8 mouse cellular contexts compared by ENCODE assay signal in the genomic region with DNA sequence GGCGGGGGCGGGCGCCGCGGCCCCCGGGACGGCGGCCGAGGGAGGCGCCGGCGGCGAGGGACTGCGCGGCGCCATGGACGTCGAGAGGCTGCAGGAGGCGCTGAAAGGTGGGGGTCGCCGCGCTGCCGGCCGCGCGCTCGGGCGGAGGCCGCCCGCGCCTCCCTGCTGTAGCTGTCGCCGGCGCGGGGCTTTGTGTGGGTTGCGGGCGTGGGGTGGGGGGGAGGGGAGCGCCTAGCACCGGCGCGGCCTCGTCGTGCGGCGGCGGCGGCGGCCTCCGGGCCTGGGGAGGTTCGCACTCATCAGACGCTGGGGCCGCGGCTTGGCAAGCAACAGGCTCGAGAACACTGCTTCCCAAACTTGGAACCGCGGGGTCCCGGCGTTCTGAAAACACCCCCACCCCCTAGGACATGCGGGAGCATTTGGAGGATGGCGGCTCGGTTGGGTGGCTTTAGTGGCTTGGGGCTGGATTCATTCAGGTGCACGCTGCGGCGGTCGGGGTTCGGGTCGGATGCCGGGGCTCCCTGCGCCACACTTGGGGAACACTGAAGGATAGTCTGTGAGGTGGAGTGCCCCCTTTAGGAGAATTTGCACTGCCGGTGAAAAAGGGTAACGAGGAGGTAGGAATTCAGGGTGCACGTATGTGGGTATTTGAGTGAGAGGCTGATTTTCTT. TPM values are rescaled to one million over a fixed set of nuclear protein-coding genes. Genes with fewer than 3 reads are reported as not detected.
DNase-seq lines count a peak whose midpoint lies in the region; ATAC-seq and TF ChIP-seq lines count a peak whose summit lies in the region.

No protein-coding gene starts in this region.

- H3K4me1 ChIP-seq in ES-Bruce4 (ENCODE audit: control insufficient read depth, insufficient read depth, low read length), result peaks cover 2% of the 10 kb centered on the region
- peaks cover 40% of the 10 kb centered on the region for H3K4me1 ChIP-seq in forebrain, embryonic 13.5 days
- peaks cover 9% of the 10 kb centered on the region for H3K4me1 ChIP-seq in liver, postnatal 0 days (ENCODE audit: insufficient read depth)
- peaks cover 10% of the 10 kb centered on the region; the same call in 1 of the 2 replicates for H3K4me1 ChIP-seq in neural tube, embryonic 14.5 days (ENCODE audit: control insufficient read depth, insufficient read depth, low read length)

- H3K27me3 ChIP-seq in ES-Bruce4 (ENCODE audit: control insufficient read depth, insufficient read depth, low read length, poor library complexity, severe bottlenecking), result no peaks in the 10 kb centered on the region
- no peaks in the 10 kb centered on the region for H3K27me3 ChIP-seq in forebrain, embryonic 13.5 days
- H3K27me3 ChIP-seq in liver, postnatal 0 days (ENCODE audit: insufficient read depth, low read length), result no peaks in the 10 kb centered on the region
- no peaks in the 10 kb centered on the region for H3K27me3 ChIP-seq in neural tube, embryonic 14.5 days (ENCODE audit: control insufficient read depth, insufficient read depth, low read length)

- under 1% methylated on average over 28 of the region's 72 CpGs for WGBS in forebrain, embryonic 13.5 days
- 2% methylated on average over 36 of the region's 72 CpGs for WGBS in liver, postnatal 0 days (ENCODE audit: insufficient replicate concordance)
- WGBS in neural tube, embryonic 14.5 days, result 0% methylated on average over 40 of the region's 72 CpGs

- DNase-seq in heart, postnatal 10 days, result peak; percentile 59 to 60
- peak; percentile 62 for DNase-seq in layer of hippocampus, adult 11-12 months (ENCODE audit: low spot score)
- DNase-seq in liver, postnatal 0 days, result peak; percentile 66
- peak; percentile 66 for DNase-seq in testis, postnatal 14 days (ENCODE audit: low spot score)

- H3K4me3 ChIP-seq in ES-Bruce4 (ENCODE audit: low read depth, low read length), result peak overlapping the region; percentile 100
- peak overlapping the region; percentile 87 for H3K4me3 ChIP-seq in forebrain, embryonic 13.5 days
- H3K4me3 ChIP-seq in liver, postnatal 0 days (ENCODE audit: low read depth, low read length), result peak overlapping the region; percentile 93
- peak overlapping the region; percentile 79 for H3K4me3 ChIP-seq in neural tube, embryonic 14.5 days (ENCODE audit: low read depth, low read length)

- no peak for TF ChIP-seq EP300 in ES-Bruce4 (IDR thresholded peaks at IDR 0.05; ENCODE audit: insufficient read depth, low read depth, low read length)
- TF ChIP-seq EP300 in liver, postnatal 0 days (IDR thresholded peaks at IDR 0.05; ENCODE audit: low read depth), result no peak

- peak; percentile 60 for ATAC-seq in cerebellum, adult (ENCODE audit: insufficient number of reproducible peaks, low FRiP score, low TSS enrichment)
- peak; percentile 90 for ATAC-seq in forebrain, embryonic 13.5 days
- ATAC-seq in liver, postnatal 0 days, result peak; percentile 85
- peak; percentile 92 for ATAC-seq in neural tube, embryonic 14.5 days (ENCODE audit: low read depth)

- peak overlapping the region; percentile 68 for H3K4me2 ChIP-seq in forebrain, embryonic 13.5 days
- H3K4me2 ChIP-seq in liver, postnatal 0 days (ENCODE audit: low read depth, low read length), result peak overlapping the region; percentile 87
- peak overlapping the region; percentile 55 for H3K4me2 ChIP-seq in neural tube, embryonic 14.5 days (ENCODE audit: low read depth, low read length)

- peak overlapping the region; percentile 100 for H3K9ac ChIP-seq in ES-Bruce4 (ENCODE audit: low read depth, poor library complexity, severe bottlenecking)
- peak overlapping the region; percentile 85 for H3K9ac ChIP-seq in forebrain, embryonic 13.5 days
- peak overlapping the region; percentile 83 for H3K9ac ChIP-seq in liver, postnatal 0 days (replicated peaks)
- H3K9ac ChIP-seq in neural tube, embryonic 14.5 days (replicated peaks; ENCODE audit: low read depth, low read length), result peak overlapping the region; percentile 74

- no peaks in the 10 kb centered on the region; the same call in 1 of the 2 replicates for H3K9me3 ChIP-seq in ES-Bruce4 (replicated peaks; ENCODE audit: control insufficient read depth, insufficient read depth, low read length, poor library complexity, severe bottlenecking)
- H3K9me3 ChIP-seq in forebrain, embryonic 13.5 days (replicated peaks), result no peaks in the 10 kb centered on the region
- H3K9me3 ChIP-seq in liver, postnatal 0 days (ENCODE audit: low read length), result no peaks in the 10 kb centered on the region
- no peaks in the 10 kb centered on the region for H3K9me3 ChIP-seq in neural tube, embryonic 14.5 days (ENCODE audit: control insufficient read depth, low read length)

- peaks cover 38% of the 10 kb centered on the region for H3K36me3 ChIP-seq in ES-Bruce4 (ENCODE audit: control insufficient read depth, insufficient read depth, low read length, poor library complexity, severe bottlenecking)
- peaks cover 37% of the 10 kb centered on the region for H3K36me3 ChIP-seq in forebrain, embryonic 13.5 days (ENCODE audit: poor library complexity, severe bottlenecking)
- peaks cover 24% of the 10 kb centered on the region for H3K36me3 ChIP-seq in liver, postnatal 0 days (replicated peaks; ENCODE audit: insufficient read depth, low read length)
- peaks cover 12% of the 10 kb centered on the region; the same call in 1 of the 2 replicates for H3K36me3 ChIP-seq in neural tube, embryonic 14.5 days (ENCODE audit: control insufficient read depth, insufficient read depth, low read length)

- intact Hi-C loops in heart, postnatal 10 days (cut with DNase I), result loop anchor here (10.0 kb wide), 1 partner anchor 549 kb away; a partner anchor contains a TSS

- H3K27ac ChIP-seq in ES-Bruce4 (ENCODE audit: insufficient read depth, low read length), result peak overlapping the region; percentile 83
- H3K27ac ChIP-seq in forebrain, embryonic 13.5 days, result peak overlapping the region; percentile 90
- peak overlapping the region; percentile 84 for H3K27ac ChIP-seq in liver, postnatal 0 days (ENCODE audit: low read depth)
- peak overlapping the region; percentile 86 for H3K27ac ChIP-seq in neural tube, embryonic 14.5 days (ENCODE audit: low read depth, low read length)

- no peak for TF ChIP-seq CTCF in ES-Bruce4 (IDR thresholded peaks at IDR 0.05; ENCODE audit: low read depth, low read length)
- peak; percentile 50; the same call in 1 of the 2 replicates for TF ChIP-seq CTCF in liver, postnatal 0 days (IDR thresholded peaks at IDR 0.05; ENCODE audit: low read depth)

- no peak for TF ChIP-seq POLR2A in ES-Bruce4 (IDR thresholded peaks at IDR 0.05; ENCODE audit: insufficient read depth, low read length)

RNA-seq across cellular contexts. Expression of a gene that starts 0.5 kb away (rescaled TPM):
- 147 and 167 TPM in 2 replicates for polyA plus RNA-seq in ES-Bruce4 (2011; ENCODE audit: insufficient read depth, insufficient read length, low read depth, missing spikeins)
- polyA plus RNA-seq in forebrain, embryonic 13.5 days (2015; fragmentation: Nextera tagmentation; extraction: Ambion mirVana), result 26.9 and 27.4 TPM in 2 replicates
- 10 to 100 TPM; 56.5 to 62.8 TPM for total RNA-seq in heart, postnatal 10 days (2021)
- 4.9 and 5.6 TPM in 2 replicates for polyA plus RNA-seq in liver, postnatal 0 days (2015; fragmentation: Nextera tagmentation; extraction: Ambion mirVana)
- 26.5 and 29.6 TPM in 2 replicates for polyA plus RNA-seq in neural tube, embryonic 14.5 days (2014; fragmentation: Nextera tagmentation; extraction: Ambion mirVana)

Comparison
In these comparisons a context has a peak if more than half of its experiments do, and no peak if none do; other contexts are left out.
1. Peak in every context shown above with its lines: DNase-seq, ATAC-seq, H3K4me3 ChIP-seq and H3K27ac ChIP-seq.